Mouse (Mus musculus) layer of hippocampus, adult 11-12 months (tissue): ENCODE results near the gene Rin2.

ENCODE experiments used
- DNase-seq: peaks from one replicate; pipeline ENCODE4 v3.0.0; 2022; ENCODE audit warnings: low spot score

The Rin2 gene

GRCm38 (mm10) chr2:145788562-145789346 is 113.7 kb downstream of the Rin2 start:
- no peak for DNase-seq

DNA sequence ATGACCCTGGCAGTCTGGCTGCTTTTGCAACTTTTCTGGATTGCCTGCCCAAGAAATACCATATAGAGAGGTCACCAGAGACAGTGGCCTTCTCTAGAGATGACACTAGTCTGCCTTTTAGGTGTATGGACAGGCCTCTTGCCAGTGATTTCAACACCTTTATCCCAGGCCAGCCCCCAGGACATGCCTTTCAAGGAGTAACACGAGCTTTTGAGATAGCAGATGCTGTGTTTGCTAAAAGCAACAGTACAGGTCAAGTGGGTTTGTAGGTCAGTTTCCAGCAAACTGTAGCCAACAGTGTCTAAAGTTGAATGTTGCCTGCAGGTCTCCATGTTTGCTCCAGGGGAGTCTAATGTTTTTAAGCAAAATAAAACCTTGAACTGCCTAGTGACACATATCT is 118.7 kb downstream of the Rin2 start:
- DNase-seq = no peak

- DNase-seq = peak; percentile 73
Measured at GRCm38 (mm10) chr2:145794318-145794954, 119.4 kb downstream of the Rin2 start.

- DNase-seq = no peak
Measured at GRCm38 (mm10) chr2:145797851-145798250, 122.8 kb downstream of the Rin2 start.

- DNase-seq = no peak
Measured at GRCm38 (mm10) chr2:145798954-145799353, 123.9 kb downstream of the Rin2 start.

DNA sequence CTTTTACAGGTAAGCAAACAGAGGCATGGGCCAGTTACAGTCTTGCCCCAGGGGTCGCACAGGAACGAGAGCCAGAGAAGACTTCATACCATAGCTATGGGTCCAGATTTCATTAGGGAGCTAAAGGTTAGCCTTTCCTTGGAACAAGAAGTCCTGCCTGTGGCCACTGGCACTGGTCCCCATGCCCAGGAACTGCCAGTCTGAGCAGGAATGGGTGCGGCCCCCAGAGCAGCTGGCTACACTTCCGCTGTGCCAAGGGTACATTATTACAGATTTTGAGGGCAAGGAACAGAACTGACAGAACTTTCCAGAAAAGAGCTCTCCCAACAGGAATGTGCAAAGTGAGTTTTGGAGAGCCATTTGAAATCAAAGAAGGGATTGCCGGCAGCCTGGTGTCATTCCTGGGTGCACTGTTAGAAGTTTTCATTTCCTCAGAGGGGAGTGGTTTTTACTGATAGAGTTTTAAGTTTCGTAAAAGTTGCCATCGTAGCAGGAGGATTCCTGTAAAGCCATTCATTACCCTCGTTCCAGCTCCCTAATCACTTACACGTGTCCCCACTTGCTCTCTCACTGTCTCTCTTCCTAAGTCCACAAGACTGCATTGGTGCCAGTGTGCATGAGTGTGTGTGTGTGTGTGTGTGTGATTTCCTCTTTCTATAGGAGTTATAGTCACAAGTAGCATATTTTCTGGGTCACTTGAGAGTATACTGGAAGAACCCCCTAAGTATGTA is 126.5 kb downstream of the Rin2 start:
- DNase-seq = no peak

DNA sequence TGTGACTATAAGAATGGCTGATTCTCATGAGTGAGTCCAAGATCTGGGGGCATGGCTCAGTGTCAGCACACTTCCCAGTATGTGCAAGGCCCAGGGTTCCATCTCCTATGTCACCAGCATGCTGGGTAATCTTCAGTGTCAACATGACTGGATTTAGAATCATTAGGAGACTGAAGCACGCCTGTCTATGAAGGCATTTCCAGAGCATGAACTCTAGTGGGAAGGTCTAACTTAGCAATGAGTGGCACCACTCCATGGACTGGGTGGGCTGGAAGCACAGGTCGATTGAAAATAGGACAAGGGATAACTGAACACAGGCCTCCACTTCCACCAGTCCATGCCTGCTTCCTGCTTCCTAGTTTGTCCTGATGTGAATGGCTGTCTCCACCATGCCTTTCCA is 127.6 kb downstream of the Rin2 start:
- DNase-seq = no peak

GRCm38 (mm10) chr2:145803822-145804342 is 128.9 kb downstream of the Rin2 start:
- DNase-seq = no peak

- no peak for DNase-seq
Measured at GRCm38 (mm10) chr2:145804524-145804923, 129.5 kb downstream of the Rin2 start.

DNA sequence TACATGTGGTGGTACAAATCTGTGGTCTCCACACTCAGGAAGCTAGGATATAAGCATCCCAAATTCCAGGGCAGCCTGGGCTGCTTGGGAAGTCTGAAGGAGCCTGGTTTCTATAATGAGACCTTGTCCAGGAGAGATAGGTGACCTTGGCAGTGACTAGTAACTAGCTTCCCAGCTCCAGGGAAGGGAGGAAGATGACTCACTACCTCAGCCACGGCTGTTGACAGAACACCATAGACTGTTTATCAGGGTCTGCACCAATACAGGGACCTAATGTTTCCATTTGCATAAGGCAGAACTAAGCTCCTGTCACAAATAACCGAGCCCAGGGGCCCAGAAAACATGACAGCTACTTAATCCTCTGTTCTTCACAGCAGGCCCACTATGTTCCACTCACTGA is 132.3 kb downstream of the Rin2 start:
- no peak for DNase-seq

DNA sequence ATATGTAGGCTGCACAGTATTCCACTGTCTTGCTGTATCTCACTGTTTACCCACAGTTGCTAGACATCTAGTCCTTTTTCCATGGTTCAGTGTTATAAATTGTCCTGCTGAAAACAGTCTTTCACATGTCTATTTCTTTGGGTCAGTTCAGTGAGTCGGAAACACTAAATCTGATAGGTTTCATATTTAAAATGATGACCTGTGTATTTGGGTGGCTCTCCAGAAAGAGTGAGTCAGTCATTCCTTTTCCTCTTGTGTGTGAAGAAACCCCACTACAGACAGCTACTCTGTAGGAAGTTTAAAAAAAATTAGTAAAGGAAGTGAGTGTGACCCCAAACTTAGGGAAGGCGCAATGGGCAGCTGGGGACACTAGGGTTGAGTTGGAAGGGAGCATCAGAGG is 133.2 kb downstream of the Rin2 start:
- DNase-seq = no peak

DNA sequence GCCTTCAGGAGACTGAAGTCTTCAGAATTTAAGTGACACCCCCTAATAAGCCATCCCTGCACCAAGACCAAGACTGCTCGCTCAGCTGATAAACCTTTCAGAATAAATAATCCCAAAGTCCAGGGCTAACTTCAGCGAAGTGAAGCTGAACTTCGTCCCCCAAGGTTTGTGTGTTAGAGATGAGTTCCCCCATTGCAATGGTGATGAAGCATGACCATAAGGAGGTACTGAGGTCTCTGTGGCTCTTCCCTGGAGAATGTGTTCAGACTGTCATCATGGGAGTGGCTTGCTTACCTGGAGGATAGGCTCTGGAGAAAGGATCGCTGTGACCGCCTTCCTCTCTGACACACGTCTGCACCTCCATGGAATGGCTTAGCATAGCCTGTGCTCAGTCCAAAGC is 133.7 kb downstream of the Rin2 start:
- no peak for DNase-seq

GRCm38 (mm10) chr2:145810676-145811075 is 135.7 kb downstream of the Rin2 start:
- no peak for DNase-seq

DNA sequence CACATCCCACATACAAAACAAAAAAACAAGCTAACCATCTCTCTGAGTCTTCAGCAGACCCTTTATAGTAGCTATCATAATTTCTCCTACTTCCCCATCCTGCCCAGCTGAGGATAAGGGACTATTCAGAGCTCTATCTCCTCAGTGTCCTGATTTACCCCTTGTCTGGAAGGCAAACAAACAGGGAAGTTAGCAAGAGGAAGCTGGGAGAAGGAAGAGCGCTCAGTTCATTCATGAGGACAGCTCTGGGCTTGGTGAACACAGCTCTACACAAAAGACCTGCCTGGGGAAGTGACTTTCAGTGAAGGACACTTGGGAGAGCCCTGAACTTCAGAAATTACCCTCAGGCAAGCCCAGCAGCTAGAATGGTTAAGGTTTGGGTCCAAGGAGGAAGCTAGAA is 137.8 kb downstream of the Rin2 start:
- DNase-seq = no peak

- no peak for DNase-seq
Measured at GRCm38 (mm10) chr2:145817195-145817594, 142.2 kb downstream of the Rin2 start.

DNA sequence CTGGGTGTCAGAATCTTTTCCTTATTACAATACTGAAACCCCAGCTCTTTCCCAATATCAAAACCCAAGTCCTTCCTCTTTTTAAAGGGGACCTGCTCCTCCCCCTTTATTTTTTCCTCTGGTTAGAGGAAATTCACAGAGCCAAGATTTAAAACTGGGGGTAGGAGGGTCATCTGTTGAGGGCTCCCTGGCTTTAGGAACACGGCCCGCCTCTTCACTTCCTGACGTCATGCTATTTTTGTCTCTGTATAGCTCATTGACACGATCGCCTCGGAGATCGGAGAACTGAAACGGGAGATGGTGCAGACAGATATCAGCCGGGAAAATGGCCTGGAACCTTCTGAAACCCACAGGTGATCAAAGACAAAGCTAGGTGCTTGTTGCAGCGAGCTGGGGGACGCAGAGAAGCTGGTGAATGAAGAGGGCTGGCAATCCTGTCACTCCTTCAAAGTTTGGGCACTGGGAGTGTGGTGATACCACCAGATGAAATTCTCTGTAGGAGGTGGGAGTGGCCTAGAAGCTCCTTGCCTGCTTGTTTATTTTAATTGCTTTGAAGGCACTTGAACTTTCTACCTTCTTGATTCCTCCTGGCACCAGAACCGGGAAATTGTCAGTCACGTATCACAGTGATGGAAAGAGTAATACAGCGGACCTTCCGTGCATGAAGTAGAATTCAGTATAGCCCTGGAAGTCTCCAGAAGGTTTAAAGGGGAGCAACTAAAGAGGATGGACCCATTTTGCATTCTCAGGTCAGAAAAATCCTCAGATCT is 147.2 kb downstream of the Rin2 start:
- peak; percentile 49 for DNase-seq

DNA sequence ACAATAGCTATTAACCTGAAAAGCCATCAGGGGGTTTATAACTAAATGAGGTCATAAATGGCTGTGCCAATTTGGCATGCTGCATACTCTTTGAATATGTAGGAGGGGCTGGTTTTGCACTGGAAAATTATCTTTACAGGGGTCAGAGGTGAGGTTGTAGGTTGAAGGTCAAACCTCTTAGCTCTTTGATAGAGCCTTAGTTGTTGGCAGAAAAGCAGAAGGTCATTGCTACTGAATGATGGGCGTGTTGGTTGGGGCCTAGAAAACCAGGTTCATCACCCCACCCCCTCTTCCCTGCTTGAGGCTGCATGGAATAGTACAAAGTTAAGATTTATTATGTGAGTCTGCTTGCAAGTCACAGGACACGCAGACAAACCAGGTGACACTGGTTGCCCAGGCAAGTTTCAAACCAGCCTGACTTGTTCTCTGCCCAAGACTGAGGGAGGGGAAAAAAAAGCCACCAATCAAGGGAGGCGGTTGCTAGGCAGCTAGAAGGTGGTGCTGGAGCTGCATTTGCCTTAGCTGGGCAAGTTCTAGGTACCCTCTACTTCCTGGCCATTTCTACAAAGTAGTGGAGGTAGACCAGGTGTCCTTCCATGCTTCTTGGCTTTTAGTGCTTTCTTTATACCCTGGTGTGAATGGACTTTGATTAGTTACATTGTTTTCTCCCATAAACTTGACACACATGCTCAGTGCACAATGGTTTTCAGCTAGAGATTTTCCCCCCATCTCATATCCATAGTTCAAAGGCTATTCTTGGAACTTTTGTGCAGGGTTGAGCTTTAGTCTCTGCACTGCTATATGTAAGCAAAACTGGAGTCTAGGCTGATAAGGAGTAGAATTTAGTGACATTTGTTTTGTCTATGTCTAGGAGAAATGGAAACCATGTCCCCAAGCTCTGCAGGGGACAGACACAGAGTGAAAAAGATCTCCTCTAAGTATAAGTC is 148.0 kb downstream of the Rin2 start:
- DNase-seq = no peak

GRCm38 (mm10) chr2:145824749-145825148 is 149.7 kb downstream of the Rin2 start:
- no peak for DNase-seq

GRCm38 (mm10) chr2:145825221-145825620 is 150.2 kb downstream of the Rin2 start:
- no peak for DNase-seq

GRCm38 (mm10) chr2:145827930-145828329 is 152.9 kb downstream of the Rin2 start:
- DNase-seq = no peak

GRCm38 (mm10) chr2:145828603-145829002 is 153.6 kb downstream of the Rin2 start:
- DNase-seq = no peak
